Mouse (Mus musculus): ENCODE data around the gene Gys1. TPM values are rescaled to one million over a fixed set of nuclear protein-coding genes. Genes with fewer than 3 reads are reported as not detected.

Gene Gys1
- polyA plus RNA-seq, 1 experiment from 2014 or later, result 39.6 TPM

DNA sequence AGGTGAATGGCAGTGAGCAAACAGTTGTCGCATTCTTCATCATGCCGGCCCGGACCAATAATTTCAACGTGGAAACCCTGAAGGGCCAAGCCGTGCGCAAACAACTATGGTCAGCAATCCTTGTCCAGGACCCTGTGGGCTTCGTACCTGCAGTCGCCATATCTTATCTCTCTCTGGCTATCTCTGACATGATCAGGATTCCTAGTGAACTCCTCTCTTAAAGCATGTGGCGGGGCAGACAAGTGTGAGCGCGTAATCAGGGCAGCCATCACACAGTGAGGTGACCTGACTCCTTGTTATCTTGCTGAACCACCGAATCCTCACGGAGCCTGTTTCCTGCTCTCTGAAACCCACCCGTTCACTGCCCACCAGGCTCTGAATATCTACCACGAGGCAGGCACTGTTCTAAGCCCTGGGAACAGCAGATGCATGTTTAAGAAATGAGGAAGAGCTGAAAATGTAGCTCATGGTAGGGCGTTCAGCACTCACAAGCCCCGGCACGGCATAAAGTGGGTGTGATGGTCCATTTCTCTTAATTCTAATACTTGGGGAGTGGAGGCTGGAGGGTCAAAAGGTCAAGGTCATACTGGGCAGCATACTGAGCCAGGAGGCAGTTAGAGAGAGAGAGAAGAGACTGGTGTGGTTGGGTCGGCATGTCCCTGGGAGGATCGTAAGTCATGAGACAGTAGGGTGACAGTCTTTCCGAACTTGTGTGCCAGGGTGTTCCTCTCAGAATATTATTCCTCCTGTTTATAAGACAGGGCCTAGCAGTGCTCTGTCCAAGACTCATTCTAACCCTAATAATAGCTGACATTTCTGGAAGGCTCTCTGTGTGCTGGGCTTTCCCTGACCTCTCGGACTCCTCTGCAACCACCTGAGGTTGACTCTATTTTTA is 9.1 kb downstream of the Gys1 start:
- H3K4me2 ChIP-seq, result no peak overlapping the region
- H3K4me1 ChIP-seq, result peaks cover 3% of the 10 kb centered on the region; the same call in 1 of the 2 replicates
- no peak overlapping the region for H3K9ac ChIP-seq
- H3K27ac ChIP-seq, result no peak overlapping the region
- no peak for ATAC-seq (ENCODE audit: insufficient number of reproducible peaks, insufficient read depth, low FRiP score, low TSS enrichment, low read depth)
- H3K27me3 ChIP-seq, result no peaks in the 10 kb centered on the region
- WGBS, result 88% methylated on average over 22 of the region's 22 CpGs
- H3K4me3 ChIP-seq, result no peak overlapping the region
- H3K36me3 ChIP-seq, result peaks cover 75% of the 10 kb centered on the region
- H3K9me3 ChIP-seq, result no peaks in the 10 kb centered on the region

DNA sequence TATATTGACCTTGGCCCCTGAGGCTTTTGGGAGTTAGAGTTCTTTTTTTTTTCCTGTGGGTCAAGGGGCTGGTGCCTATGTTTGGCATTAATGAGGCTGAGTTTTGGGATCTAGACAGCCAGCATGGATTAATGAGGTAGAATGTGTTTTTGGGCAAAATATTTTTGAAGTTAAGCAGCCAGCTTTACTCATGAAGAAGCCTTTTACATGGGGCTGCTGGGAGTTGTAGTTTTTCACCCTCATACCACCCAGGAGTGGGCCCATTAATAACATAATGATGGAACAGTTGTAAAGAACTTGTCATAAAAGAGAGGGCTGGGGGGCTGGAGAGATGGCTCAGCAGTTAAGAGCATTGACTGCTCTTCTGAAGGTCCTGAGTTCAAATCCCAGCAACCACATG is 11.9 kb downstream of the Gys1 start:
- no peak overlapping the region for H3K4me3 ChIP-seq
- no peaks in the 10 kb centered on the region for H3K27me3 ChIP-seq
- no peak for ATAC-seq (ENCODE audit: insufficient number of reproducible peaks, insufficient read depth, low FRiP score, low TSS enrichment, low read depth)
- no peak overlapping the region for H3K27ac ChIP-seq
- H3K36me3 ChIP-seq, result peaks cover 70% of the 10 kb centered on the region
- H3K4me2 ChIP-seq, result no peak overlapping the region
- no peak overlapping the region for H3K9ac ChIP-seq
- no peaks in the 10 kb centered on the region for H3K9me3 ChIP-seq
- peaks cover 3% of the 10 kb centered on the region; the same call in 1 of the 2 replicates for H3K4me1 ChIP-seq

DNA sequence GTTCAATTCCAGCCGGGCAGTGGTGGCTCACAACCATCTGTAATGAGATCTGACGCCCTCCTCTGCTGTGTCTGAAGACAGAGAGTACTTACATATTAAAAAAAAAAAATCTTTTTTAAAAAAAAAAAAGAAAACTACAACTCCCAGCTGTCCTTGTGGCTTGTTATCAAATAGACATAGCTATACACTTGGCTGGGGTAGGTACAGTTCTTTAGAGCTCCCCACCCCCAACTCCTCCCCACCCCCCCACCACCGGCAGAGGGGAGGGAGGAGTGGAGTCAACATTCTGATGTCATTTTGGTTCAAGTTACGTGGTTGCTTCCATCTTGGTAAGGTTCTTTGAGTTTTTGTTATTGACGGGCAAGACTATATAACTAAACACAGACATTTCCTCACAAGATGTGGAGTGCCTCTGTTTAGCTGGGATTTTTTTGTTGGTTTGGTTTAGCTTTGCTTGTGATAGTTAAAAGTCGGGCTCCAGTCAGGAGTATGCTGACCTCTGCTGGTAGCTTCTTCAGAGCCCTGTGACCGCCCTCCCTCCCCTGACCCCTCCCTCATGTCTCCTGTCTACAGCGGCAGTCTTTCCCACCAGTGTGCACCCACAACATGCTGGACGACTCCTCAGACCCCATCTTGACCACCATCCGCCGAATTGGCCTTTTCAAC is 12.8 kb downstream of the Gys1 start:
- H3K36me3 ChIP-seq, result peaks cover 73% of the 10 kb centered on the region

DNA sequence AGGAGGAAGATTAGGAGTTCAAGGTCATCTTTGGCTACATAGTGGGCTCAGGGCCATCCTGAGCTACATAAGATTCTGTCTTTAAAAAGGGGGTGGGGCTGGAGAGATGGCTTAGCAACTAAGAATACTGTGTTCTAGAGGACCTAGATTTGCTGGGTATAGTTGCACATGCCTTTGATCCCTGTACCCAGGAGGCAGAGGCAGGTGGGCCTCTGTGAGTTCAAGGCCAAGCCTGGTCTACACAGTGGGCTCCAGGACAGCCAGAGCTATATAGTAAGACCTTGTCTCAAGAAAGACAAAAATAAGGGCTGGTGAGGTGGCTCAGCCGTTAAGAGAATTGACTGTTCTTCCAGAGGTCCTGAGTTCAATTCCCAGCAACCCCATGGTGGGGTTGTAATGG is 15.3 kb downstream of the Gys1 start:
- Histone ChIP-seq H3K4me1 (peaks cover 3% of the 10 kb centered on the region; the same call in 1 of the 2 replicates), H3K9ac (no peak overlapping the region), H3K4me2 (no peak overlapping the region), H3K4me3 (no peak overlapping the region), H3K9me3 (no peaks in the 10 kb centered on the region), H3K27ac (no peak overlapping the region), H3K36me3 (peaks cover 72% of the 10 kb centered on the region), H3K27me3 (no peaks in the 10 kb centered on the region)
- ATAC-seq (ENCODE audit: insufficient number of reproducible peaks, insufficient read depth, low FRiP score, low TSS enrichment, low read depth), result no peak
- WGBS, result 91% methylated on average over 1 of the region's 1 CpGs

More for the DNA sequence above, 12.8 kb downstream of the Gys1 start:
- H3K4me1 ChIP-seq, result peaks cover 3% of the 10 kb centered on the region; the same call in 1 of the 2 replicates
- H3K27ac ChIP-seq, result peak overlapping the region; percentile 51; the same call in 1 of the 2 replicates
- 26% methylated on average over 11 of the region's 11 CpGs for WGBS
- no peaks in the 10 kb centered on the region for H3K27me3 ChIP-seq
- H3K4me2 ChIP-seq, result no peak overlapping the region
- 0 out of 2 replicates have a peak overlapping the region, but pooled peaks have one; percentile 32 for H3K9ac ChIP-seq
- no peak for ATAC-seq (ENCODE audit: insufficient number of reproducible peaks, insufficient read depth, low FRiP score, low TSS enrichment, low read depth)
- H3K4me3 ChIP-seq, result no peak overlapping the region
- no peaks in the 10 kb centered on the region for H3K9me3 ChIP-seq

DNA sequence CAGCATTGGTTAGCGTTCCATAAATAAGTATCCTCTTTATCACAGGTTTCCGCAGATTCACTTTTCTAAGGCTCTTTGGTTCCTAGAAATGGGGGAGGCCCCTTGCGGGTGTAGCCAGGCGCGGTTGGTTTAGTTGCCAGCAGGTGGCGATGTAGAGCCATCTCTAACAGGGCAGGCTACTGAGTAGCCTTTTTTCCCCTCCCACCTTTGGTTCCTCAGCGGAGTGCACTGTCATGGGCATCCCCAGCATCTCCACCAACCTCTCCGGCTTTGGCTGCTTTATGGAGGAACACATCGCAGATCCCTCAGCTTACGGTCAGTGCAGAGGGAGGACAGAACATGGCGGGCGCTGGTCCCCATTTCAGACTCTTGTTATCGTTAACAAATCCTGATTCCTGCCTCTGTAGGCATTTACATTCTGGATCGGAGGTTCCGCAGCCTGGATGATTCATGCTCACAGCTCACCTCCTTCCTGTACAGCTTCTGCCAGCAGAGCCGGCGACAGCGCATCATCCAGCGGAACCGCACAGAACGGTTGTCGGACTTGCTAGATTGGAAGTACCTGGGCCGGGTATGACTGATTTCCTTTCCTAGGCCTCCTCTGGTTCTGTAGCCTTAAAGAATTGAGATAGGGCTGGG is 16.8 kb downstream of the Gys1 start:
- H3K36me3 ChIP-seq, result peaks cover 76% of the 10 kb centered on the region
- no peaks in the 10 kb centered on the region for H3K9me3 ChIP-seq
- no peak overlapping the region for H3K4me2 ChIP-seq
- H3K9ac ChIP-seq, result no peak overlapping the region
- H3K4me1 ChIP-seq, result peaks cover 7% of the 10 kb centered on the region; the same call in 1 of the 2 replicates
- no peak overlapping the region for H3K4me3 ChIP-seq
- H3K27me3 ChIP-seq, result no peaks in the 10 kb centered on the region
- 58% methylated on average over 23 of the region's 23 CpGs for WGBS
- H3K27ac ChIP-seq, result no peak overlapping the region
- 0 out of 2 replicates have a peak, but pooled peaks have one; percentile 49 for ATAC-seq (ENCODE audit: insufficient number of reproducible peaks, insufficient read depth, low FRiP score, low TSS enrichment, low read depth)

DNA sequence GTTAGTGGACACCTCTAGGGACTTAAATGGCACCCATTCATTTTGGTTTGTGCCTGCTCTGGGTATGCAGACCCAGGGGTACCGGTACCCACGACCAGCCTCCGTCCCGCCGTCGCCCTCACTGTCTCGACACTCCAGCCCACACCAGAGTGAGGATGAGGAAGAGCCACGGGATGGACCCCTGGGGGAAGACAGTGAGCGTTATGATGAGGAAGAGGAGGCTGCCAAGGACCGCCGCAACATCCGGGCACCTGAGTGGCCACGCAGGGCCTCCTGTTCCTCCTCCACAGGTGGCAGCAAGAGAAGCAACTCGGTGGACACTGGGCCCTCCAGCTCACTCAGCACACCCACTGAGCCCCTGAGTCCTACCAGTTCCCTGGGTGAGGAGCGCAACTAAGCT is 20.3 kb downstream of the Gys1 start:
- WGBS, result 90% methylated on average over 15 of the region's 15 CpGs
- H3K36me3 ChIP-seq, result peaks cover 72% of the 10 kb centered on the region

DNA sequence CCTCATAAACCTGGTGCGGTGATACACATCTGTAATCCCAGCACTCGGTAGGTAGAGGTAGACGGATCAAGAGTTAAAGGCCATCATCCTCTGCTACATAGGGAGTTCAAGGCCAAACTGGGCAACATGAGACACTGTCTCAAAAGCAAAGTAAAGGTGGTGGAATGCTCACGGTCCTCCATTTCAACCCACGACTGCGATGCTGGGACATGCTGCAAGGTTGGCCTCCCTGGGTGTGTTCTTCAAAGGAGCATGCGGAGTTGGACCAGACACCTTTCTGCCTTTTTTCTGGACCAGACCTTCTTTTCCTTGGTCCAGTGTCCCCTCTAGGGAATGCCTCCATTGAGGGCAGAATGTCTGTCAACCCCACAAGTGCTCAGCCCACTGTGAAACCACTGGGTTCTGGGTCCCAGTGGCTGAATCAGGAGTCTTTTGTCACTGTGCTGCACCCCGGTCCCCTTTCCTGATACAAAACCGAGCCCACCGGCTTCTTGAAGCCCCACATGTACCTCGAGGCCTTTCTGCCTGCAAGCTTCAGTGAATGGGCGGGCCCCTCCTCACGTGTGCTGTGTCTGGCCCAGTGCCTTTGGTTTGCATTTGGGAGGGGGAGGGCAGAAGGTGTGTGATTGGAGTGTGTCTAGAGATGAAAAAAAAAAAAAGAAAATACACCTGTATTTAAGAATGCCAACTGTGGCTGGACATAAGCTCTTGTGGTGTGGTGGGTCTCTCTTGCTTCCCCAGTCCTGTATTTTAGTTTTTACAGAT is 21.5 kb downstream of the Gys1 start:
- no peak overlapping the region for H3K4me3 ChIP-seq
- no peak for ATAC-seq (ENCODE audit: insufficient number of reproducible peaks, insufficient read depth, low FRiP score, low TSS enrichment, low read depth)
- H3K27ac ChIP-seq, result no peak overlapping the region; the same call in 1 of the 2 replicates

More for the DNA sequence above, 20.3 kb downstream of the Gys1 start:
- Histone ChIP-seq H3K4me3 (no peak overlapping the region), H3K9me3 (no peaks in the 10 kb centered on the region), H3K27ac (no peak overlapping the region), H3K27me3 (no peaks in the 10 kb centered on the region), H3K4me2 (no peak overlapping the region), H3K4me1 (peaks cover 23% of the 10 kb centered on the region), H3K9ac (no peak overlapping the region)
- ATAC-seq (ENCODE audit: insufficient number of reproducible peaks, insufficient read depth, low FRiP score, low TSS enrichment, low read depth), result no peak

DNA sequence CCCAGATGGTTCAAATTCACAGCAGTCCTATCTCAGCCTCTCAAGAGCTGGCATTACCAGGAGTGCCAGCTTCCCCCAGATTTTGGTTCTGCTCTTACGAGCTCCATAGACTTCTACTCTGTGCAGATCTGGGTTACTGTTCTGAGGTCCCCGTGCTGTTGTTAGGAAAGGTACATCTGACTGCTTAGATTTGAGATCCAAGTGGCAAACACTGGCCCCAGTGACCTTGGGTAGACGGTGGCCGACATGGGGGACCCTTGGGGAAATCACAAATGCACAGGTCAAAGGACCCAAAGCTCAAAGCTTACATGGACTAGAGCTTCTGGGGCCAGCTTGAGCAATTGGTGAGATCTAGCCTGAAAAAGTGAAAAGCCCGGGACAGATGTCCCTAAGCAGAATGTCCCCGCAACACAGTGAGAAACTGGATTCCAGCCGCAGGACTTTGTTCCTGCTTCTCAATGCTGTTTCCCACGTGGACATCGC is 22.1 kb downstream of the Gys1 start:
- Histone ChIP-seq H3K36me3 (peaks cover 67% of the 10 kb centered on the region), H3K4me2 (peak overlapping the region; percentile 84)
- 56% methylated on average over 9 of the region's 9 CpGs for WGBS

More for the DNA sequence above, 21.5 kb downstream of the Gys1 start:
- Histone ChIP-seq H3K9ac (no peak overlapping the region), H3K4me1 (peaks cover 35% of the 10 kb centered on the region), H3K36me3 (peaks cover 69% of the 10 kb centered on the region), H3K27me3 (no peaks in the 10 kb centered on the region), H3K4me2 (no peak overlapping the region), H3K9me3 (no peaks in the 10 kb centered on the region)
- 71% methylated on average over 13 of the region's 13 CpGs for WGBS

DNA sequence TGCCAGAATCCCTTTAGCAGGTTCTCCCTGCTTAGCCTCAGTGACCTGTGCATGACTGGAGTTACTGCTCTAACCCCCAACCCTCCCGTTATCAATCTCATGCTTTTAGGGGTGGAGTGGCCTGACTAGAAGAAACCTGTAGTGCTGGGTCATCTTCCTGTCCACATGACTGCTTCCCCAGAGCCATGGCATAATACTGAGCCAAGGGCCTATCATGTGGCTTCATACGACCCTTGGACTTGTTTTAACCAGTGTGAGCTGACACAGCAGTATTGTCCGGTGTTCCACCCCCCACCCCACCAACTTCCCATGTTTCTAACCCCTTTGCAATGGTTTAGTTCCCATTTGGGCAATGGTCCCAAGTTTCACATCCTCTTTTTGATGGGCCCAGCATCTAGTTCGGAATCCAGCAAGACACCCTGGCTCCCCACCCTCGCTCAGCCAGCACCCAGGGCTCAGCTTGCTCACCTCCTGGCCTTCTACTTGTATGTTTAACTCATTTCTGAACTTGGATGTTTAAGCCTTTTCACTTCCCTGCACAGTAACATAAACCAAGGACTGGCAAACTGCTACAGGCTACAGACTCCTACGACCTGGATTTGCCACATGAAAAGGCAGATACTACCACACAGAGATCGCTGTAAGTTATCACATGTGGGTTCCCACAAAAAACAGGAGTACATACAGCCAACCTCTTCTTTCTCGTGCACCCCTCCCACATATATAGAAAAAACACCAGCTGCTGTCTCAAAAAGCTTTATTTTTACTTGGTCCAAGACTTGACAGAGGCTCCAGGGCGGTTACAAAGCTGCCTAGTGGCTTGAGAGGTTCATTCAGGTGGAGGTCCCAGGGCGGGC is 22.8 kb downstream of the Gys1 start:
- H3K27ac ChIP-seq, result peak overlapping the region; percentile 44; the same call in 1 of the 2 replicates

More for the DNA sequence above, 22.1 kb downstream of the Gys1 start:
- H3K27me3 ChIP-seq, result no peaks in the 10 kb centered on the region
- no peak for ATAC-seq (ENCODE audit: insufficient number of reproducible peaks, insufficient read depth, low FRiP score, low TSS enrichment, low read depth)
- peak overlapping the region; percentile 11; the same call in 1 of the 2 replicates for H3K27ac ChIP-seq
- peak overlapping the region; percentile 93; the same call in 1 of the 2 replicates for H3K9ac ChIP-seq
- H3K4me3 ChIP-seq, result peak overlapping the region; percentile 80
- H3K9me3 ChIP-seq, result no peaks in the 10 kb centered on the region
- H3K4me1 ChIP-seq, result peaks cover 39% of the 10 kb centered on the region

More for the DNA sequence above, 22.8 kb downstream of the Gys1 start:
- WGBS, result 58% methylated on average over 10 of the region's 10 CpGs
- no peak for ATAC-seq (ENCODE audit: insufficient number of reproducible peaks, insufficient read depth, low FRiP score, low TSS enrichment, low read depth)
- Histone ChIP-seq H3K36me3 (peaks cover 66% of the 10 kb centered on the region), H3K4me1 (peaks cover 41% of the 10 kb centered on the region), H3K9me3 (no peaks in the 10 kb centered on the region), H3K4me2 (peak overlapping the region; percentile 84), H3K4me3 (peak overlapping the region; percentile 80), H3K27me3 (no peaks in the 10 kb centered on the region), H3K9ac (peak overlapping the region; percentile 93)
